Mouse (Mus musculus): ENCODE measurements at regions not wholly inside any gene's neighbourhood (a gene's known extent, or its start where the extent isn't known, plus 50 kb on each side); places are given as distances from the start of the nearest gene placed in this dataset.

- no peak for TF ChIP-seq CTCF (IDR thresholded peaks at IDR 0.05)
- TF ChIP-seq POLR2A (IDR thresholded peaks at IDR 0.05; ENCODE audit: insufficient read depth, low read depth, low read length): no peak
- no peak for TF ChIP-seq EP300 (IDR thresholded peaks at IDR 0.05; ENCODE audit: insufficient read depth, low read depth, low read length)
Measured at GRCm38 (mm10) chr14:95515072-95515471, 366.0 kb upstream of the 4921530L21Rik start.
